Mouse (Mus musculus) C2C12 (cell line): ENCODE measurements around the gene Rnf144a.

Source experiments
- CTCF ChIP-seq: IDR thresholded peaks from one replicate; pipeline ENCODE4 v1.5.1; 2011; ENCODE audit not compliant: control insufficient read depth, insufficient read depth, insufficient read length
- USF1 ChIP-seq: IDR thresholded peaks from one replicate; pipeline ENCODE4 v1.6.1; 2011; ENCODE audit warnings: low read depth, mild to moderate bottlenecking, control low read depth, moderate library complexity

- no peak for TF ChIP-seq CTCF
- no peak for TF ChIP-seq USF1
Observed at GRCm38 (mm10) chr12:26377691-26378090, 37.4 kb downstream of the Rnf144a start.
